In the genomic region with DNA sequence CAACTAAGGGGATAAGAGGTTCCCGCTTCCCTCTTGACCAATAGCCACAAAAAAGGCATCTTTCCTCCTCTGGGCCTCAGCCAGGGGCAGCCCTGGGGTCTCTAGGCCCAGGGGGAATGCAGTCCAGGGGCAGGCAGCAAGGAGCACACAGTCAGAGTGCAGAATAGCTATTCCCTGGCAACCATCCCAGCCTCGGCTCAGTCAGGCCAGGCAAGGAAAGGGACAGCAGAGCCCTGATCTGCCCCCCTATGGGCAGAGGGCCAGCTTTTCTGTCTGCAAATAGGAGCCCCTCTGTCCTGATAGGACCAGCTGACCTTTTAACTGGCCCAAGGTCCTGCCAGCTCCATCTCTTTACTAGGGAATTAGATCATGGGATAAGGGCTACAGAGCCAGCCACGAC, we compare ENCODE assay signal across 9 mouse cellular contexts.
DNase-seq lines count a peak whose midpoint lies in the region; ATAC-seq lines count a peak whose summit lies in the region.
"Had no signal": no experiment of that assay in that cellular context is flagged by ENCODE, and none has a peak within 500 bp of the region (broad histone marks: within the 10 kb centered on the region; RNA-seq: fewer than 3 reads in every experiment).

No protein-coding gene starts in this region.

- H3K9me3 ChIP-seq in forebrain, embryonic 14.5 days (replicated peaks; ENCODE audit: control insufficient read depth, low read length): no peaks in the 10 kb centered on the region
- H3K9me3 ChIP-seq in forebrain, embryonic 11.5 days (ENCODE audit: control insufficient read depth, low read length): no peaks in the 10 kb centered on the region
- H3K9me3 ChIP-seq in stomach, embryonic 16.5 days (replicated peaks; ENCODE audit: control insufficient read depth, low read length): no peaks in the 10 kb centered on the region
- H3K9me3 ChIP-seq: liver, embryonic 13.5 days had no signal

- H3K4me1 ChIP-seq in forebrain, embryonic 14.5 days (ENCODE audit: control insufficient read depth, insufficient read depth, low read length): no peaks in the 10 kb centered on the region
- no peaks in the 10 kb centered on the region for H3K4me1 ChIP-seq in forebrain, embryonic 11.5 days (replicated peaks; ENCODE audit: control insufficient read depth, insufficient read depth, low read length)
- H3K4me1 ChIP-seq in stomach, embryonic 16.5 days (ENCODE audit: control insufficient read depth, insufficient read depth, low read length): no peaks in the 10 kb centered on the region
- H3K4me1 ChIP-seq: liver, embryonic 13.5 days had no signal

- peaks cover 10% of the 10 kb centered on the region for H3K36me3 ChIP-seq in forebrain, embryonic 14.5 days (ENCODE audit: control insufficient read depth, insufficient read depth, low read length)
- H3K36me3 ChIP-seq in forebrain, embryonic 11.5 days (ENCODE audit: control insufficient read depth, insufficient read depth, low read length): no peaks in the 10 kb centered on the region
- 0 out of 2 replicates have a peak, but pooled peaks cover 4% of the 10 kb centered on the region for H3K36me3 ChIP-seq in stomach, embryonic 16.5 days (ENCODE audit: control insufficient read depth, insufficient read depth, low read length)

- H3K27me3 ChIP-seq in forebrain, embryonic 14.5 days (replicated peaks; ENCODE audit: control insufficient read depth, insufficient read depth, low read length): no peaks in the 10 kb centered on the region
- H3K27me3 ChIP-seq in forebrain, embryonic 11.5 days (ENCODE audit: control insufficient read depth, insufficient read depth, low read length): no peaks in the 10 kb centered on the region
- no peaks in the 10 kb centered on the region for H3K27me3 ChIP-seq in stomach, embryonic 16.5 days (ENCODE audit: control insufficient read depth, insufficient read depth, low read length)
- H3K27me3 ChIP-seq: liver, embryonic 13.5 days had no signal

- H3K4me2 ChIP-seq in forebrain, embryonic 14.5 days (ENCODE audit: low read length): no peak overlapping the region
- no peak overlapping the region for H3K4me2 ChIP-seq in forebrain, embryonic 11.5 days (ENCODE audit: low read depth, low read length, severe bottlenecking)
- no peak overlapping the region for H3K4me2 ChIP-seq in stomach, embryonic 16.5 days (ENCODE audit: low read depth, low read length)
- H3K4me2 ChIP-seq: liver, embryonic 13.5 days had no signal

- ATAC-seq in forebrain, embryonic 14.5 days: 0 out of 2 replicates have a peak, but pooled peaks have one; percentile 32
- ATAC-seq in forebrain, embryonic 11.5 days (replicated peaks; ENCODE audit: low FRiP score): no peak
- peak; percentile 35; the same call in 1 of the 2 replicates for ATAC-seq in stomach, embryonic 16.5 days (ENCODE audit: insufficient read depth, low FRiP score)

- no peak overlapping the region for H3K27ac ChIP-seq in forebrain, embryonic 14.5 days (ENCODE audit: low read depth, low read length)
- H3K27ac ChIP-seq in forebrain, embryonic 11.5 days (ENCODE audit: low read depth, low read length): no peak overlapping the region
- H3K27ac ChIP-seq in stomach, embryonic 16.5 days (ENCODE audit: low read length): no peak overlapping the region
- H3K27ac ChIP-seq: liver, embryonic 13.5 days had no signal

- peak; percentile 55 for DNase-seq in forebrain, embryonic 14.5 days (ENCODE audit: low spot score)
- DNase-seq in forebrain, embryonic 11.5 days (ENCODE audit: low spot score): no peak
- peak; percentile 81 for DNase-seq in brain, adult 2 months (ENCODE audit: low read depth, low spot score)
- DNase-seq in gastrocnemius, postnatal 25 days: peak; percentile 59
- peak; percentile 48 to 53 for DNase-seq in layer of hippocampus, adult 8-10 months (ENCODE audit: low spot score in 2 of 2)
- DNase-seq in spleen, adult 18-20 months: no peak
- DNase-seq in urinary bladder, postnatal 10 days (ENCODE audit: low spot score): no peak
- DNase-seq: liver, embryonic 13.5 days had no signal

- H3K9ac ChIP-seq in forebrain, embryonic 14.5 days (ENCODE audit: low read length): no peak overlapping the region
- H3K9ac ChIP-seq in forebrain, embryonic 11.5 days (ENCODE audit: low read length): no peak overlapping the region
- no peak overlapping the region for H3K9ac ChIP-seq in stomach, embryonic 16.5 days (ENCODE audit: low read length)
- H3K9ac ChIP-seq: liver, embryonic 13.5 days had no signal

- no peak overlapping the region for H3K4me3 ChIP-seq in forebrain, embryonic 14.5 days (ENCODE audit: low read depth, low read length)
- H3K4me3 ChIP-seq in forebrain, embryonic 11.5 days (ENCODE audit: low read depth, low read length): no peak overlapping the region
- no peak overlapping the region for H3K4me3 ChIP-seq in stomach, embryonic 16.5 days (replicated peaks; ENCODE audit: low read length)
- H3K4me3 ChIP-seq: liver, embryonic 13.5 days had no signal

- 54% methylated on average over 3 of the region's 3 CpGs for WGBS in forebrain, embryonic 14.5 days
- WGBS in forebrain, embryonic 11.5 days: 68% methylated on average over 3 of the region's 3 CpGs
- WGBS in stomach, embryonic 16.5 days: 64% methylated on average over 3 of the region's 3 CpGs

Comparison
In these comparisons a context has a peak if more than half of its experiments do, and no peak if none do; other contexts are left out.
1. DNase-seq: peak in forebrain, embryonic 14.5 days (single experiment), brain, adult 2 months (single experiment), gastrocnemius, postnatal 25 days (single experiment) and layer of hippocampus, adult 8-10 months (2 of 2); none in forebrain, embryonic 11.5 days (single experiment), spleen, adult 18-20 months (0 of 2) and urinary bladder, postnatal 10 days (single experiment).